Mouse (Mus musculus) liver, embryonic 12.5 days (tissue): ENCODE measurements around the gene Parp16. TPM values are rescaled to one million over a fixed set of nuclear protein-coding genes. Genes with fewer than 3 reads are reported as not detected.

Experiments used
- ATAC-seq: fragments of 200-750 bp; cut with Nextera tagmentation; 2 replicates; pipeline ENCODE4 v1.8.0; 2017; ENCODE audit warnings: moderate number of reproducible peaks, mild to moderate bottlenecking, moderate library complexity
- H3K27ac ChIP-seq: fragments of 300-500 bp; sonication (generic); 2 replicates; pipeline ENCODE4 v1.5.1; 2016; ENCODE audit warnings: mild to moderate bottlenecking
- H3K27me3 ChIP-seq: fragments of 300-500 bp; sonication (generic); replicated peaks from 2 replicates; pipeline ENCODE4 v1.6.1; 2016; ENCODE audit warnings: mild to moderate bottlenecking, moderate library complexity
- H3K36me3 ChIP-seq: fragments of 300-500 bp; sonication (generic); 2 replicates; pipeline ENCODE4 v1.6.1; 2016; ENCODE audit warnings: mild to moderate bottlenecking, moderate library complexity
- H3K4me1 ChIP-seq: fragments of 300-500 bp; sonication (generic); 2 replicates; pipeline ENCODE4 v1.6.1; 2016
- H3K4me2 ChIP-seq: fragments of 300-500 bp; sonication (generic); 2 replicates; pipeline ENCODE4 v1.6.1; 2016; ENCODE audit warnings: mild to moderate bottlenecking, moderate library complexity
- H3K4me3 ChIP-seq: fragments of 300-500 bp; sonication (generic); 2 replicates; pipeline ENCODE4 v1.5.1; 2016; ENCODE audit warnings: mild to moderate bottlenecking, moderate library complexity
- H3K9ac ChIP-seq: fragments of 300-500 bp; sonication (generic); 2 replicates; pipeline ENCODE4 v1.6.1; 2016; ENCODE audit warnings: mild to moderate bottlenecking, moderate library complexity
- H3K9me3 ChIP-seq: fragments of 300-500 bp; sonication (generic); replicated peaks from 2 replicates; pipeline ENCODE4 v1.6.1; 2016; ENCODE audit warnings: mild to moderate bottlenecking, moderate library complexity
- WGBS: fragments of 180-500 bp; shearing (Covaris S2); methylation state at CpG from one replicate; pipeline ENCODE4 v1.1.7; 2016; ENCODE audit not compliant: insufficient replicate concordance; 5-methylcytosine and 5-hydroxymethylcytosine counted together
- polyA plus RNA-seq: library from polyadenylated mRNA; unstranded; fragments of >200 nt; fragmentation: Nextera tagmentation; extraction: Ambion mirVana; gene quantifications from 2 replicates; pipeline ENCODE4 v1.2.1, GENCODE M21; 2016

Parp16 gene
- 7.7 and 8.6 TPM in 2 replicates for polyA plus RNA-seq

DNA sequence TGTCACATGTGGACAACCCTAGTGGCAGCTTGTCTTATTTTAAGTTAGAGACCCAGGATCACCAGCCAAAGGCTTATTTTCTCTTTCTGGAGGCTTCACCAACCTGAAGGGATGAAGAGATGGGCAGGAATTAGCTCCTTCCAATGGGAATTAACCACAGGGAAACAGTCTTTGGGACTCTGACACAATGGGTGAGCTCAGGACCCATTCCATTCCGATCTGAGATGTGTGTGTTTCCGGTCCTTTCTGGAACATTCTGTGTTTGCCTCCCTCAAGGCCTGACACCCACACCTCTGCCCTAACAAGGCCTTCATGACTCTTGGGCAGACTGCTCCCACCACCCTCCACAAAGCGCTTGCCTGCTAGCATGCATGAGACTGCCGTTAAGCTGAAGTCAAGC is at the start of gene Parp16:
Parp16 (plus strand) TSS at position 301 of the 400 bp plus-strand sequence.
- ATAC-seq = no peak
- Histone ChIP-seq H3K9me3 (no peaks in the 10 kb centered on the region), H3K4me3 (no peak within 1 kb of the TSS), H3K4me2 (peak within 1 kb of the TSS; percentile 44), H3K36me3 (no peaks in the 10 kb centered on the region), H3K27ac (peak within 1 kb of the TSS; percentile 94), H3K4me1 (peaks cover 83% of the 10 kb centered on the region), H3K27me3 (no peaks in the 10 kb centered on the region), H3K9ac (peak within 1 kb of the TSS; percentile 57)
- 77% methylated on average over 4 of the region's 4 CpGs for WGBS

DNA sequence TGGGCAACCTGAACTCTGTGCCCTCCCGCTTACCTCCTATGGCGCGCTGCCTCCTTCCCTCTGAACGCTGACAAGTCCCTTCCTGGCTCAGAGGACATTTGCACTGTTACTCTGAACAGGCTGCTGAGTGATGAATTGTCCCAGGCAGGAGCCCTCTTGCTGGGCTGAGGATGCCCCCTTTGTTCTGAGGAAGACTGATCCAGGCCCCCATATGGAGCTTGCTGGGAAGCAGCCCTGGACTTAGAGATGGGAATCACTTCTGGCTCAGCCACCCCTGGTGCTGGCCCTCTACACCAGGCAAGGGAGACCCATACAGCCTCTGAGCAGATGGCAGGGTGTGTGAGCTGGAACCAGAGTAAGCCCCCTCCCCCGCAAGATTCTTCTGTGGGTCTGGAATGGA is 49.2 kb upstream of the Parp16 start:
- Histone ChIP-seq H3K36me3 (no peaks in the 10 kb centered on the region), H3K4me1 (0 out of 2 replicates have a peak, but pooled peaks cover 7% of the 10 kb centered on the region), H3K9me3 (no peaks in the 10 kb centered on the region), H3K27ac (no peak overlapping the region), H3K27me3 (peaks cover 77% of the 10 kb centered on the region), H3K4me2 (no peak overlapping the region), H3K9ac (no peak overlapping the region), H3K4me3 (no peak overlapping the region)
- no peak for ATAC-seq
- WGBS = 62% methylated on average over 5 of the region's 5 CpGs

DNA sequence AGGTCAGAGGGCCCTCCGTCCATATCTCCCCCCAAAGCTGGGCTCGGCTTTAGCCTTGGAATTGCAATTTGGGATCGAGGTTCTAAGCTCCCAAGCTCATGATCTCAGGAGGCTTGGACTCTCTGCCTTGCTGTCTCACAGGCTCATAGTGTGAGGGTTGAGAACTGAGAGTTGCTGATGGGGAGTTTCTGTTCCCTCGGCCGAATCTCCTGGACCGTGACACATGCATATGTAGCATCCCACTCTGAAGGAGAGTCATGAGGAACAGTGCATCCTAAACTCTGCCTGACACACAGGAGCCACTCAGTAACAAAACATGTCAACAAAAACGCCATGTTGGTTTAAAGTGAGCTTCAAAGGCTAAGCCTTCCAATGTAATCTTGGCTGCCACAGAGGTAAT is 46.6 kb upstream of the Parp16 start:
- no peak overlapping the region for H3K4me2 ChIP-seq
- no peak overlapping the region for H3K27ac ChIP-seq
- peaks cover 65% of the 10 kb centered on the region for H3K27me3 ChIP-seq
- H3K4me1 ChIP-seq = peaks cover 7% of the 10 kb centered on the region
- H3K9ac ChIP-seq = no peak overlapping the region
- H3K4me3 ChIP-seq = no peak overlapping the region
- H3K9me3 ChIP-seq = no peaks in the 10 kb centered on the region
- no peaks in the 10 kb centered on the region for H3K36me3 ChIP-seq
- ATAC-seq = no peak
- 61% methylated on average over 7 of the region's 7 CpGs for WGBS

DNA sequence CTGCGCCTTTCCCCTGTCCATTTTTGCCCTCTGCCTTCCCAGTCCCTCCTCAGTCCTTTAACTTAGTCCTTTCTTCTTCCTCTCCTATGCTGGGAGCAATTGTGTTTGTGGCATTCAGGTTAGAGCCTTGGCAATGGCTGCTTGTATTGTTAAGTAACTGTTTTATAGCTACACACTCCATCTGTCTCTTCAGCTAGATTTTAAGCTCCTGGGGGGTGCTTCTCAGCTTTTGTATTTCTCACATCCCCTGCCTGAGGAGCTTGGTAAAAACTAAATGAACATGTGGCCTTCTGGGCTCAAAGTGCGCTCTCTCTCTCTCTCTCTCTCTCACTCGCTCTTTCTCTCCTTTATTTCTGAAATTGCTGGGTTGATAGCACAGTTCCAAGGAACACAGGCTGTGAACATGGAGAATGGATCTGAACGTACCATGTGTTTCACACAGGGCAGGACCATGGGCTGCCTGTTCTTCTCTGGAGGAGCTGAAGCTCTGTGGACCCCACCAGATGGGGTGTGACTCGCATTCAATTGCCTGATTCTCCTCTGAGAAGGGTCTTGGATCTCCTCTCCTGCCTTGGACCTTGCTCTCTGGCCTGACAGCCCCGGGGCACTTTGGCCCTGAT is 42.3 kb upstream of the Parp16 start:
- Histone ChIP-seq H3K27ac (no peak overlapping the region), H3K4me3 (no peak overlapping the region), H3K9me3 (no peaks in the 10 kb centered on the region), H3K4me2 (no peak overlapping the region), H3K4me1 (peaks cover 18% of the 10 kb centered on the region), H3K36me3 (no peaks in the 10 kb centered on the region), H3K27me3 (peaks cover 72% of the 10 kb centered on the region), H3K9ac (no peak overlapping the region)
- 59% methylated on average over 6 of the region's 6 CpGs for WGBS
- no peak for ATAC-seq

DNA sequence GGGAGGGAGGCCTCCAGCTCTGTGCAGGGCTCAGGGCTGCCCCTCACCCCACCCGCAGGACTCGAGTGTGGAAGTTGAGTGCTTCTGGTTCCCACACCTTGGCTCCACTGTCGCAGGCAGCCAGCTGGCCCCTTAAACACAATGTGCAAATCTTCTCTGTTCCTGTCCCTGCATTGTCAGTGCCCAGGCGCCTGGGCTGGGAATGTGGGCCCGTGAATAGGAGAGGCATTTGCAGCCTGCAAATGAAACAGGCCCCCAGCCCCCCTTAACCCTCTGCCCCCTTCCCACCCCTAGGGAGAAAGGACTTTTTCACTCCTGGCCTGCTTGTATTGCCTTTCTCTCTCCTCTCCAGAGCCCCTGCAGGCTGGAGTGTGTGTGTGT is 41.8 kb upstream of the Parp16 start:
- Histone ChIP-seq H3K9ac (no peak overlapping the region), H3K4me1 (peaks cover 18% of the 10 kb centered on the region), H3K4me2 (no peak overlapping the region), H3K4me3 (no peak overlapping the region), H3K27me3 (peaks cover 77% of the 10 kb centered on the region), H3K27ac (no peak overlapping the region), H3K36me3 (no peaks in the 10 kb centered on the region), H3K9me3 (no peaks in the 10 kb centered on the region)
- no peak for ATAC-seq
- 30% methylated on average over 5 of the region's 5 CpGs for WGBS

DNA sequence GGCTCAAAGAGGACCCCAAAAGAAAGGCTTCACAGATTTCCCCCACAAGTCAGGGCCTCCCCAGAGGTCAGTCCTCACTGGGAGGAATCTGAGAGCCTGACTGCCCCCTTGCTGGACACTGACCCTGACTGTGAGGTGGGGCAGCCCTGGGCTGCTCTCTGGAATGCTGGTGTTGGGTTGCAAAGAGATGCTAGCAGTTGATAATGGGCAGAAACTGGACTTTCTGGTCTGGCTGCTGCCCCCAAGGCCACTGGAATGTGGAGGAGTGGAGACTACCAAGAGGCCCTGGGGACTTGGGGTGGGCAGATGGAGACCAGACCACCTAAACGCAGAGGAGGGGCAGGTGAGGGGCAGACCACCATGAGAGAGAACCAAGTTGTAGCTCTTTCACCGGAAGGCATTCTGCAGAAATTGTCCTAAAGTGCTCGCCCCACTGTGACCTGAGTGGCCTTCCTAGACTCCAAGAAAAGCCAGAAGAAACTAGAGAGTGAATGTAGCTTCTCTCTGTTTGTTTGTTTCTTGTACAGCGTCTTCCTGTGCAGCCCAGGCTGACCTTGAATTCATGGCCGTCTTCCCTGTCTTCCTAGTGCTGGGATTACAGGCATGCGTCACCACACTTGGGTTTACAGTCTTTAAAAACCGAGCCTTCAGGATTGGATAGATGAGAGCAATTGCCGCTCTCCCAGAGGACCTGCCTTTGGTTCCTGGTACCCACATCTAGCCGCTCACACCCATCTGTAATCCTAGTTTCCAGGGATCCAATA is 40.3 kb upstream of the Parp16 start:
- ATAC-seq = no peak
- Histone ChIP-seq H3K9me3 (no peaks in the 10 kb centered on the region), H3K9ac (no peak overlapping the region), H3K4me1 (peaks cover 18% of the 10 kb centered on the region), H3K36me3 (no peaks in the 10 kb centered on the region), H3K4me3 (no peak overlapping the region), H3K27ac (no peak overlapping the region), H3K27me3 (peaks cover 78% of the 10 kb centered on the region), H3K4me2 (no peak overlapping the region)
- 60% methylated on average over 9 of the region's 9 CpGs for WGBS

DNA sequence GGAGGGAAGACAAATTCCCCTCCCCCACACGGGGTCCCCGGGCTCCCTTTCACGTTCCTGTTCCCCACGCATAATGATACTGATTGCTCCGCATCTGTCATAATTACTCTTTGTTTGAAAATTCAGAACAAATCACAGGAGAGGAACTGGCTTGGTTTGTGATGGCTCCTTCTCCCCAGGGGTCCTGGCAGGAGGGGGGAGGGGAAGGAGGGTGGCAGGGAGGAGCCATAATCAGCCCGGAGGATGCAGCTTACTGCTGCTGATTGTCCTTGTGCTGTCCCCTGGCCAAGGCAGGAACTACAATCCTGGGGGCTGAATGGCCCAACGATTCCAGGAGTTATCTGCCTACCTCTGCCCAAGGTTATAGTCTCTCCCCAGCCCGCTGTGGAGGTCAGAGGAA is 38.5 kb upstream of the Parp16 start:
- no peak overlapping the region for H3K9ac ChIP-seq
- ATAC-seq = no peak
- H3K27me3 ChIP-seq = peaks cover 88% of the 10 kb centered on the region
- WGBS = 5% methylated on average over 8 of the region's 8 CpGs
- H3K9me3 ChIP-seq = no peaks in the 10 kb centered on the region
- no peak overlapping the region for H3K4me2 ChIP-seq
- H3K4me3 ChIP-seq = no peak overlapping the region
- H3K27ac ChIP-seq = no peak overlapping the region
- H3K4me1 ChIP-seq = peaks cover 18% of the 10 kb centered on the region
- H3K36me3 ChIP-seq = no peaks in the 10 kb centered on the region

DNA sequence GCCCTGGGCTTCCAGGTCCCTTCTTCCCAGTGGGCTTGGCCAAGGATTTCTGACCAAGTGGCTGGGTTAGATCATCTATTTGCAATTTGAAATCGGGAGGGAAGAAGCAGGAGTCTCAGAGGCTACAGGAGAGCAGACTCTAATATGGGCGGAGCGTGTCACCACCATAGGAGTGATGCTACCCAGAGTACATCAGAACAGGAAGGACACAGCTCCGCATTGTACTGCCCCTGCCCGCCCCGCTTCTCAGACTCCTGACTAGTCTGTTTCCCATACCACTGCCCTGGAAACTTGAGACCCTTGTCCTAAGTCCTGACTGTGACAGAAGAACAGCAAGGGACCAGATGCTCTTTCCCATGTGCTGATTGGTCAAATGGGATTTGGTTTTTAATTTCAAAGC is 37.5 kb upstream of the Parp16 start:
- Histone ChIP-seq H3K36me3 (no peaks in the 10 kb centered on the region), H3K4me3 (no peak overlapping the region), H3K4me1 (peaks cover 21% of the 10 kb centered on the region), H3K27me3 (peaks cover 96% of the 10 kb centered on the region), H3K9ac (no peak overlapping the region), H3K27ac (no peak overlapping the region), H3K9me3 (no peaks in the 10 kb centered on the region), H3K4me2 (no peak overlapping the region)
- WGBS = 18% methylated on average over 6 of the region's 6 CpGs
- no peak for ATAC-seq

DNA sequence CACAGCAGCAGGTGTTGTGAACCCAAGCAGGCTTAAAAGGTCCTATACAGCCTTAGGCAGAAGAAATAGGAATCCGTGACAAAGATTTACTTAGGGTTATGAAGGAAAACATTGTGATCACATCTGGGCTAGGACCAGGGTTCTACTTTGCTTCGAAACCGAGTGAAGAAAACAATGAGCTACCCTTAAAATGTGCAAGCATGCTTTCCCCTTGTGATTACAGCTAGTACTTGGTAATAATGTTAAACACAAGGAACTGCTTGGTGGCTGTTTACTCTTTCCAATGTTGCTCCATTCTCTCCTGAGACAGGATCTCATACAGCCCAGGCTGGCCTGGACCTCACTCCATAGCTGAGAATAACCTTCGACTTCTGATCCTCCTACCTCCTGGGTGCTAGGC is 34.0 kb upstream of the Parp16 start:
- ATAC-seq = no peak
- 34% methylated on average over 4 of the region's 4 CpGs for WGBS
- Histone ChIP-seq H3K27ac (no peak overlapping the region), H3K4me2 (no peak overlapping the region), H3K4me1 (peaks cover 11% of the 10 kb centered on the region; the same call in 1 of the 2 replicates), H3K27me3 (peaks cover 98% of the 10 kb centered on the region), H3K36me3 (no peaks in the 10 kb centered on the region), H3K9ac (no peak overlapping the region), H3K9me3 (no peaks in the 10 kb centered on the region), H3K4me3 (no peak overlapping the region)

DNA sequence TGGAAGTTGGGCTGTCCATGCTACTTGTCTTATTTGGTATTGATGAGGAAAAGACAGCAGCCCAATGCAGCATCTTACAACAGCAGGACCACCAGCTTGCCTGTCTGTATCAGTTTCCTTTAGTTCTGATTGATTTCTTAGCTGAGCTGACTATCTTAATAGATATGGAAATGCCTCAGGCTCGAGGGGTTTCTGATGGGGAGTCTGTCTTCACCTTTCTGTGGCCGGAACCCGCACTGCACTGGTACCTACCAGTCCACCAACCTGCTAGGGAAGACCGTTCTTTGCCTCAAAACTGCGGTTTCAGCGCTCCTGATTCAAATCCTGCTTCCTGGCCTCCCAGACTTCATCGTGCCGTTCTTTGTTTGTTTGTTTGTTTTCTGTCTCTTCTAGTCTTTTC is 33.3 kb upstream of the Parp16 start:
- peaks cover 98% of the 10 kb centered on the region for H3K27me3 ChIP-seq
- H3K4me1 ChIP-seq = peaks cover 11% of the 10 kb centered on the region; the same call in 1 of the 2 replicates
- 9% methylated on average over 8 of the region's 8 CpGs for WGBS
- no peaks in the 10 kb centered on the region for H3K9me3 ChIP-seq
- H3K27ac ChIP-seq = no peak overlapping the region
- H3K4me2 ChIP-seq = no peak overlapping the region
- no peaks in the 10 kb centered on the region for H3K36me3 ChIP-seq
- no peak overlapping the region for H3K4me3 ChIP-seq
- no peak for ATAC-seq
- no peak overlapping the region for H3K9ac ChIP-seq

DNA sequence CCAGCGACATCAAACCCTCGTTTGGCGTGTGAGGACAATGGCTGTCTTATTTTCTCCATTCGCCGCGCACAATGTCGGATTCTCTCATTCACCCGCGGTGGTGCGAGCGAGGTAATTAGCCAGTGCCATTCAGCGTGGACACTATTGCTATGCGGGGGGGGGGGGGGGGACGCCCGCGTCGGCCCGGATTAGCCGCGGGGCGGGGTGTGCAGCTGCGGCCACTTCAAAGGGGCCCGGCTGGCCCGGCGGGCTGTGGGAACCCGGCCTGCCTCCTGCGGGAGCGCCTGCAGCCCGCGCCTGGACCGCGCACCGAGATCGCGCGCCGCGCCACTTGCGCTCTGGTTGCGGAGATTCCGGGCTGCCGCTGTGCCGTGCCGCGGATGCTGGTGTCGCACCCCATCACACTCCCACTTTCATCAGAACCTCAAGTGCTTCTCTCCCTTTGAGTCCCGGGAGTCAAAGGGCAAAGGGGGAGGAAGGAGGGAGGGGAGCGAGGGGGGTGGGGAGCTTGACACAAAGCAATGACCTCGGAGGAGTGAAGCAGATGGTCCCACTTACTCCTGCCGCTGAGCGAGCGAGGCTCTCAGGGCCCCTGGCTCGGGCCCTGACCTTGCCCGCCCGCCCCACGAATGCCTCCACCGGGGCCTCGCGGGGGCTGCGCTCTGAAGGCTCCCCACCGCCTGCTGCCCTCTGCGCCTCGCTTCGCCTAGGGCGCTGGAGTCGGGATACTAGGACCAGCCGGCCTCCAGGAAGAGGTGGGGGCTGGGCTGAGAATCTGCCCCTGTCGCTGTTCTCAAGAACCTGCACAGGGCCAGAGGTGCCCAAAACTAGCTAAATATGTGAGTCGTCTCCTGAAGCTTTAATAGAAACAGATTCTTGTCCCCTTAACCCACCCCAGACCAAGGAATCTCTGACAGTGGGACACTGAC is 32.2 kb upstream of the Parp16 start:
- no peak overlapping the region for H3K27ac ChIP-seq
- 2% methylated on average over 60 of the region's 69 CpGs for WGBS
- peaks cover 87% of the 10 kb centered on the region for H3K27me3 ChIP-seq
- peak overlapping the region; percentile 42 for H3K4me3 ChIP-seq
- no peak overlapping the region for H3K9ac ChIP-seq
- H3K9me3 ChIP-seq = no peaks in the 10 kb centered on the region
- no peak for ATAC-seq
- H3K4me2 ChIP-seq = peak overlapping the region; percentile 66
- H3K36me3 ChIP-seq = no peaks in the 10 kb centered on the region
- H3K4me1 ChIP-seq = peaks cover 11% of the 10 kb centered on the region; the same call in 1 of the 2 replicates

DNA sequence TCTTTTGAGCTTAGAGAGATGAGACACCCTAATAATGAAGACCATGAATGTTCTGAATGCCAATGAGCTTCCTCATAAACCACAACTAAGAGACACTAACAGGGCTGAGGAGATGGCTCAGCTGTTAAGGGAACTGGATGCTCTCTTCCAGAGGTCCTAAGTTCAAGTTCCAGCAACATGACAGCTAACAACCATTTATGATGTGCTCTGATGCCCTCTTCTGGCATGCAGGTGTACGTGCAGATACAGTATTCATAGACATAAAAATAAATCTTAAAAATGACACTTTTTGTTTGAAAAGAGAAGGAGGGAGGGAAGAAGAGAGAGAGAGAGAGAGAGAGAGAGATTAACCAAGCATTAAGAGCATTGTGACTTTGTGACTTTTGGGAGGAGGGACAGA is 30.3 kb upstream of the Parp16 start:
- Histone ChIP-seq H3K27me3 (peaks cover 69% of the 10 kb centered on the region), H3K4me1 (peaks cover 11% of the 10 kb centered on the region; the same call in 1 of the 2 replicates)
- no peak for ATAC-seq

More for the DNA sequence above, 30.3 kb upstream of the Parp16 start:
- no peak overlapping the region for H3K4me2 ChIP-seq
- no peaks in the 10 kb centered on the region for H3K9me3 ChIP-seq
- H3K36me3 ChIP-seq = no peaks in the 10 kb centered on the region
- 5% methylated on average over 1 of the region's 1 CpGs for whole genome bisulfite sequencing
- no peak overlapping the region for H3K27ac ChIP-seq
- H3K4me3 ChIP-seq = no peak overlapping the region
- H3K9ac ChIP-seq = no peak overlapping the region
